Mouse (Mus musculus) Patski (cell line): ENCODE measurements at regions not wholly inside any gene's neighbourhood (a gene's known extent, or its start where the extent isn't known, plus 50 kb on each side); places are given as distances from the start of the nearest gene placed in this dataset.
"Not testable (repeated sequence)": the region's sequence is repeated elsewhere in the genome, so short reads cannot be mapped to it uniquely, and the experiment has no call there.

Experiments used
- ATAC-seq: fragments of 100-300 bp; one replicate; pipeline ENCODE4 v1.8.0; 2021
- CTCF ChIA-PET: fragments of 350-600 bp; sonication (Branson Sonifier 250); formaldehyde crosslinking; loops from one replicate; lab custom pipeline; 2022; ENCODE audit warnings: inconsistent platforms; lab: Charles Lee
- POLR2A ChIA-PET: fragments of 350-600 bp; sonication (Branson Sonifier 250); formaldehyde crosslinking; loops from one replicate; lab custom pipeline; 2022; ENCODE audit warnings: antibody characterized with exemption, inconsistent platforms; lab: Charles Lee
- DNase-seq: peaks from one replicate; pipeline ENCODE4 v3.0.0-alpha.2; 2011; ENCODE audit warnings: low read depth, low spot score
- H3K27me3 ChIP-seq: fragments of 371-371 bp; one replicate; pipeline ENCODE4 v1.5.1; 2021
- CTCF ChIP-seq: fragments of 100-300 bp; IDR thresholded peaks from one replicate; pipeline ENCODE4 v1.5.1; 2021
- in situ Hi-C: fragments of 300-500 bp; cut with MboI; formaldehyde crosslinking; loops from 3 replicates; pipeline ENCODE4 v1.11.1; 2018; ENCODE audit warnings: low pct_unique_long_range_greater_than_20kb, mixed read lengths

DNA sequence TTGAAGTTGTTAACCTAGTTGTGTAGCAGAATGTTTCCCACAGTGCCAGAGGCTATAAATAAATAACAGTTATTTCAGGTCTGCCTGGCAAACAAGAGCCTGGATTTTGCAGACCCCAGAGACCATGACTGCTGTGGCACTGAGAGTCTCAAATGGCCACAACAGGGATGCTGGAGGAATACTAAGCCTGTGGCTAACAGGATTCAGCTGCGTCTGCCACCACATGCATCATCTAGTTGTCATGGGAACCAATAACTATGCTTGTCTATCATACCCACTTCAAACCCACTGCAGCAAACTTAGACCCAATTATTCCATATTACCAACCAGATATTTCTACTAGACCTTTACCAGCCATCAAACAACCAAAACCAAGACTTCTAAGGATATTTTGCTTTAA, 385.4 kb downstream of the Mat2b start:
- H3K27me3 ChIP-seq: peaks cover 20% of the 10 kb centered on the region
- POLR2A ChIA-PET: no interaction called here
- in situ Hi-C loops: no loop called here
- CTCF ChIA-PET: no interaction called here
- no peak for TF ChIP-seq CTCF
- ATAC-seq (no peak), DNase-seq (no peak)

GRCm38 (mm10) chr11:40302568-40302967, 392.4 kb downstream of the Mat2b start:
- no peak for TF ChIP-seq CTCF
- in situ Hi-C loops: no loop called here
- DNase-seq: no peak

DNA sequence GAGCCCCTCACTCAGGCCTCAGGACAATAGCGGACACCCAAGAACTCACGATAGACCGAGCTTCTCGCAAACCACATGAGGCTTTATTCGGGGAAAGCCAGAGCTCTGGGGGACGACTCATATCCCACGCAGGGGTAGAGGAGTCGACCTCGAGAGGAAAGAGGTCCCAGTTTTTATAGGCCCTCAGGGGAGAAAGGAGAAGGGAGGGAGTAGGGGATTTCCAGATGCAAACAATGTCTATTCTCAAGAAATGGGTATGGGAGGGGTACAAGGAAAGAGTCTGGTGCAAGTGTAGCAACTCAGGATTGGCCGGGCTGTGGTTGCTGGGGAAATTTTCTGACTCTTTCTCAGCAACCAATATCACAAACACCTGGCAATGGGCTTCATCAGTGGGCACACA, 395.0 kb downstream of the Mat2b start:
- ATAC-seq, CTCF ChIA-PET, POLR2A ChIA-PET, in situ Hi-C loops, DNase-seq: not testable (repeated sequence)
- H3K27me3 ChIP-seq: peaks cover 20% of the 10 kb centered on the region

More at GRCm38 (mm10) chr11:40302568-40302967, 392.4 kb downstream of the Mat2b start:
- ChIA-PET POLR2A (no interaction called here), CTCF (interaction anchor here (1.3 kb wide), 1 partner anchor 23 kb away, joined by 3 read pairs; no protein-coding TSS in a partner anchor)
- no peak for ATAC-seq
- H3K27me3 ChIP-seq: peaks cover 22% of the 10 kb centered on the region

DNA sequence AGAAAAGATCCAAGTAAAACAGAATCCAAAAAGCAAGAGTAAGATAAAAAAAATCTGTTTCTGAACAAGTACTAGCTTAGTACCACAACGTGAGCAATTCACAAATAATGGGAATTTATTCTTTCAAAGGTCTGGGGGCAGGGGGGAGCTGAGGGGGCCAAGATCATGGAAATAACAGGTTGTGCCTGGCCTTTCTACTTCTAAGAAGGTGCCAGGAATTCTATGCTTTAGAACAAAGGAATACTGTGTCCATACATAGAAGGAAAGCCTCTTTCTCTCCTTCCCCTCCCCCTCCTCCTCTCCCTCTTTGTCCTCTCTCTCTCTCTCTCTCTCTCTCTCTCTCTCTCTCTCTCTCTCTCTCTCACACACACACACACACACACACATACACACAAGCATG, 408.1 kb downstream of the Mat2b start:
- ChIA-PET POLR2A (no interaction called here), CTCF (no interaction called here)
- no peak for DNase-seq
- ATAC-seq: no peak
- peaks cover 28% of the 10 kb centered on the region for H3K27me3 ChIP-seq
- in situ Hi-C loops: no loop called here
- no peak for TF ChIP-seq CTCF

GRCm38 (mm10) chr11:40286391-40286790, 408.6 kb downstream of the Mat2b start:
- POLR2A ChIA-PET: no interaction called here
- no peak for ATAC-seq
- in situ Hi-C loops: no loop called here

GRCm38 (mm10) chr11:40276737-40277136, 418.3 kb downstream of the Mat2b start:
- CTCF ChIA-PET: no interaction called here
- peaks cover 26% of the 10 kb centered on the region for H3K27me3 ChIP-seq
- DNase-seq (no peak), ATAC-seq (no peak)
- no peak for TF ChIP-seq CTCF
- in situ Hi-C loops: no loop called here
- POLR2A ChIA-PET: no interaction called here

More at GRCm38 (mm10) chr11:40286391-40286790, 408.6 kb downstream of the Mat2b start:
- DNase-seq: no peak
- CTCF ChIA-PET: no interaction called here
- TF ChIP-seq CTCF: no peak
- peaks cover 28% of the 10 kb centered on the region for H3K27me3 ChIP-seq

GRCm38 (mm10) chr11:40253123-40253522, 441.9 kb downstream of the Mat2b start:
- DNase-seq (no peak), ATAC-seq (no peak)
- in situ Hi-C loops: no loop called here
- CTCF ChIA-PET: no interaction called here
- POLR2A ChIA-PET: no interaction called here
- no peak for TF ChIP-seq CTCF
- no peaks in the 10 kb centered on the region for H3K27me3 ChIP-seq

- POLR2A ChIA-PET: interaction anchor here (0.7 kb wide), 1 partner anchor 50 kb away, joined by 4 read pairs; no protein-coding TSS in a partner anchor
- DNase-seq (no peak), ATAC-seq (no peak)
- no peak for TF ChIP-seq CTCF
- CTCF ChIA-PET: no interaction called here
- H3K27me3 ChIP-seq: no peaks in the 10 kb centered on the region
- in situ Hi-C loops: no loop called here
Observed at GRCm38 (mm10) chr11:40252399-40252798, 442.6 kb downstream of the Mat2b start.

DNA sequence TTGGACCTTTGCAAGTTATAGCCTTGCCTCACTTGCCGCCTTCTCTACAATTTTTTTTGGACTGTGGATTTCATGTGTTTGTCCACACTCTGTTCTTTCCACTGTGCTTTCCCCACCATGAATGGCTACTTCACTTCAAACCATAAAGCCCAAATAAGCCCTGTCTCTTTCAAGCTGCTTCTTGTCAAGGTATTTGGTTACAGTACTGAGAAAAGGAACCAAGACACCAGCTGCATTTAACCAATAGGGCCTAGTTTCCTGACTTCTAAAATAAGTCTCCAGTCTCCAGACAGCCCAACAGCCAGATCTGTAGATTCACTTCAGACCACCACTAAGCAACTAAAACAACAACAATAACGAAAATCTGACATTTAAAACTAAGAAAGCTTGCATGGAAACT, 443.9 kb downstream of the Mat2b start:
- TF ChIP-seq CTCF: no peak
- ATAC-seq (no peak), DNase-seq (no peak)
- CTCF ChIA-PET: no interaction called here
- POLR2A ChIA-PET: no interaction called here
- no peaks in the 10 kb centered on the region for H3K27me3 ChIP-seq
- in situ Hi-C loops: no loop called here

DNA sequence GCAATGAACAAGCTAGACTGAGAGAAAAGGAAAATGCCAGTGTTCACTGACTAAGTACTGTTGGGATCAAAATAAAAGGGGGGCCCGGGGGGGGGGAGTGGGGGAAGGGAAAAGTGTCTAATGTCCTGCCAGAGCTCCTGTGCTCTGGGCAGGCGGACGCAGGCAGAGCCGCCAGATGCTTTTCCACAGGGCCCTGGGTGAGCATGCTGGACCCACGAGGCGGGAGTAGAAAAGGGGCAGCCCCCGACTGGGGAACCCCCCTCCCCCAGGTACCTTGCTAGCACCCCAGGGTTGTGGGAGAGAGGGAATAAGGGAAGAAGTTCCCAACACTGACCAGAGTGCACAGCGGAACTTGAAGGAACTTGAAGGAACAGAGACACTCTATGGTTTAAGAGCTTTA, 478.6 kb downstream of the Mat2b start:
- no peak for ATAC-seq
- POLR2A ChIA-PET: no interaction called here

More for the DNA sequence above, 478.6 kb downstream of the Mat2b start:
- TF ChIP-seq CTCF: no peak
- CTCF ChIA-PET: no interaction called here
- in situ Hi-C loops: no loop called here
- no peak for DNase-seq
- peaks cover 3% of the 10 kb centered on the region for H3K27me3 ChIP-seq
